Mouse (Mus musculus) stomach, postnatal 0 days (tissue): Measurements from ENCODE around the gene Unc5b.

ENCODE experiments used
- CTCF ChIP-seq: IDR thresholded peaks from 2 replicates; pipeline ENCODE4 v1.5.1; 2016; ENCODE audit warnings: antibody characterized with exemption, low read depth, mild to moderate bottlenecking, moderate library complexity
- EP300 ChIP-seq: optimal IDR thresholded peaks from 2 replicates; pipeline ENCODE3; 2016; ENCODE audit warnings: antibody characterized with exemption

DNA sequence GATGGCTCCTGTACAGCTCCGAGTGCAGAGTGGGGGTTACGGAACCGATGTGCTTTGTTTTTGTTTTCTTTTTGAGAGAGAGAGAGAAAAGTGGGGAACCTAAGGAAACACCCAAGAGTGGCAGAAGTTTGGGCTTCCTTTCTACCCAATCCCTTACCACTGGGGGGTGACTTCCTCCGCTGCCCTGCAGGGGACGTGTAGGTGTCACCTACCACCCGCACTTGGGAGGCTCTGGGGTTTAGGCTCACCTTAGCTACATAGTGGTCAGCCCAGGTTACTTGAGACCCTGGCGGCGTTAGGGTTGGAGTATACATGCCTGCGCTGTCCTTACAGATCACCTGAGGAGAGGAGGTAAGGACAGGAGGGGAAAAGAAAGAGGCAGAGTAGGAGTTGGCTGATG is 78.1 kb downstream of the Unc5b start:
- no peak for TF ChIP-seq CTCF
- no peak for TF ChIP-seq EP300
